Mouse (Mus musculus): ENCODE results near the gene Adcy10. TPM values are rescaled to one million over a fixed set of nuclear protein-coding genes. Genes with fewer than 3 reads are reported as not detected.

Adcy10 gene
- polyA plus RNA-seq, 1 experiment: not detected

GRCm38 (mm10) chr1:165609495-165610320 is 124.7 kb downstream of the Adcy10 start:
- TF ChIP-seq GATA1 (IDR thresholded peaks at IDR 0.05; ENCODE audit: low read length): no peak

- TF ChIP-seq GATA1 (IDR thresholded peaks at IDR 0.05; ENCODE audit: low read length): no peak
Observed at GRCm38 (mm10) chr1:165610321-165610999, 125.5 kb downstream of the Adcy10 start.

- no peak for TF ChIP-seq GATA1 (IDR thresholded peaks at IDR 0.05; ENCODE audit: low read length)
Observed at GRCm38 (mm10) chr1:165612714-165613113, 127.7 kb downstream of the Adcy10 start.

GRCm38 (mm10) chr1:165613926-165614325 is 128.9 kb downstream of the Adcy10 start:
- no peak for TF ChIP-seq GATA1 (IDR thresholded peaks at IDR 0.05; ENCODE audit: low read length)

- no peak for TF ChIP-seq GATA1 (IDR thresholded peaks at IDR 0.05; ENCODE audit: low read length)
Observed at GRCm38 (mm10) chr1:165614793-165615192, 129.8 kb downstream of the Adcy10 start.

- TF ChIP-seq GATA1 (IDR thresholded peaks at IDR 0.05; ENCODE audit: low read length): no peak
Observed at GRCm38 (mm10) chr1:165616652-165617051, 131.7 kb downstream of the Adcy10 start.

- TF ChIP-seq GATA1 (IDR thresholded peaks at IDR 0.05; ENCODE audit: low read length): no peak
Observed at GRCm38 (mm10) chr1:165617166-165617891, 132.3 kb downstream of the Adcy10 start.

GRCm38 (mm10) chr1:165618201-165618624 is 133.2 kb downstream of the Adcy10 start:
- no peak for TF ChIP-seq GATA1 (IDR thresholded peaks at IDR 0.05; ENCODE audit: low read length)

GRCm38 (mm10) chr1:165625058-165625457 is 140.1 kb downstream of the Adcy10 start:
- TF ChIP-seq GATA1 (IDR thresholded peaks at IDR 0.05; ENCODE audit: low read length): no peak

- no peak for TF ChIP-seq GATA1 (IDR thresholded peaks at IDR 0.05; ENCODE audit: low read length)
Observed at GRCm38 (mm10) chr1:165625896-165626295, 140.9 kb downstream of the Adcy10 start.

Other genes with a start within 250 kb of the Adcy10 start
- 16.0 and 18.8 TPM in 2 replicates for gene Tiprl, start 248.2 kb upstream of the Adcy10 start, polyA plus RNA-seq (2012)
- gene Gpr161, start 189.4 kb upstream of the Adcy10 start, polyA plus RNA-seq (2012): not detected in 2 replicates
- gene Dcaf6, start 24.7 kb upstream of the Adcy10 start, polyA plus RNA-seq (2012): 55.7 and 77.8 TPM in 2 replicates
- 115 and 140 TPM in 2 replicates for gene Mpc2, start 24.5 kb upstream of the Adcy10 start, polyA plus RNA-seq (2012)
- 4.2 and 8.3 TPM in 2 replicates for gene Mpzl1, start 149.4 kb downstream of the Adcy10 start, polyA plus RNA-seq (2012)
- gene Rcsd1, start 224.6 kb downstream of the Adcy10 start, polyA plus RNA-seq (2012): 5.5 and 6.9 TPM in 2 replicates

Data from G1E-ER4 (cell line).